Mouse (Mus musculus) forebrain, postnatal 0 days (tissue): ENCODE data around the gene Gm7257. TPM values are rescaled to one million over a fixed set of nuclear protein-coding genes. Genes with fewer than 3 reads are reported as not detected.

Experiments used
- ATAC-seq: fragments of 200-750 bp; cut with Nextera tagmentation; 2 replicates; pipeline ENCODE4 v1.8.0; 2017; ENCODE audit warnings: mild to moderate bottlenecking, moderate library complexity
- DNase-seq: peaks from one replicate; pipeline ENCODE4 v3.0.0-alpha.2; 2015
- H3K27ac ChIP-seq: fragments of 300-500 bp; sonication (generic); 2 replicates; pipeline ENCODE4 v1.5.1; 2014; ENCODE audit warnings: low read depth, mild to moderate bottlenecking, antibody characterized with exemption, low read length, moderate library complexity, mixed read lengths
- H3K27me3 ChIP-seq: fragments of 300-500 bp; sonication (generic); 2 replicates; pipeline ENCODE4 v1.6.1; 2014; ENCODE audit warnings: mild to moderate bottlenecking, low read length, mixed read lengths; ENCODE audit not compliant: insufficient read depth
- H3K36me3 ChIP-seq: fragments of 300-500 bp; sonication (generic); 2 replicates; pipeline ENCODE4 v1.6.1; 2014; ENCODE audit warnings: mild to moderate bottlenecking, moderate library complexity; ENCODE audit not compliant: insufficient read depth
- H3K4me1 ChIP-seq: fragments of 300-500 bp; sonication (generic); 2 replicates; pipeline ENCODE4 v1.6.1; 2014; ENCODE audit warnings: antibody characterized with exemption; ENCODE audit not compliant: insufficient read depth
- H3K4me2 ChIP-seq: fragments of 300-500 bp; sonication (generic); 2 replicates; pipeline ENCODE4 v1.6.1; 2014; ENCODE audit warnings: low read depth, mild to moderate bottlenecking, moderate library complexity
- H3K4me3 ChIP-seq: fragments of 300-500 bp; sonication (generic); 2 replicates; pipeline ENCODE4 v1.5.1; 2014; ENCODE audit warnings: low read depth, low read length, mixed read lengths
- H3K9ac ChIP-seq: fragments of 300-500 bp; sonication (generic); 2 replicates; pipeline ENCODE4 v1.6.1; 2014; ENCODE audit warnings: mild to moderate bottlenecking
- H3K9me3 ChIP-seq: fragments of 300-500 bp; sonication (generic); 2 replicates; pipeline ENCODE4 v1.6.1; 2016; ENCODE audit warnings: low read length
- CTCF ChIP-seq: sonication (generic); IDR thresholded peaks from 2 replicates; pipeline ENCODE4 v1.5.1; 2016; ENCODE audit warnings: antibody characterized with exemption, control low read depth, low read depth
- WGBS: fragments of 180-500 bp; shearing (Covaris S2); extraction: QIAGEN DNeasy Blood & Tissue Kit; methylation state at CpG from one replicate; pipeline ENCODE4 v1.1.7; 2014; 5-methylcytosine and 5-hydroxymethylcytosine counted together
- polyA plus RNA-seq: library from polyadenylated mRNA; unstranded; fragments of >200 nt; fragmentation: Nextera tagmentation; extraction: Ambion mirVana; gene quantifications from 2 replicates; pipeline ENCODE4 v1.2.1, GENCODE M21; 2015
- total RNA-seq: library from RNA; depleted of rRNA; stranded (reverse); fragments of >200 nt; gene quantifications from 2 replicates; pipeline ENCODE4 v1.2.3, GENCODE M21; 2014; rRNA removed

Gm7257 gene
- not detected in 2 replicates for total RNA-seq
- polyA plus RNA-seq, result not detected in 2 replicates

DNA sequence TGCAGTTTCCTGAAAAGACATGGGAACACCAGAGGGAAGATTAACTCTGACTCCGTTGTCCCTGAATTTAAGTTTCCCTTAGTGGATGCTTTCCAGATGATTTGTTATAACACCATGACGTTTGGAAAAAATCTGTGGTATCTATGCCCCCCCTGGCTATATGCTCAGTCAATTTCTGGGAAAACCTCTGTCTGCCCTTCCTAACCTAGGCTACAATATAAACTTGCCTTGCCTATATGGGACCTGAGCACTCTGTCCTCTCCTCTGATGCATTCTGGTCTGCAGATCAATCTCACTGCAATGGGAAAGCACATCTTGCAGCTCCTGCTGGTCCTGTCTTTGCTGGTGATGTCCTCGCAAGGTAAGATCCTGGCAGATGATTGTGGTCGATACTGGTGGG, at the start of gene Gm7257:
Gene Gm7257 (plus strand): TSS at position 301 of the 400 bp plus-strand sequence.
- 75% methylated on average over 4 of the region's 4 CpGs for WGBS
- Histone ChIP-seq H3K4me2 (no peak within 1 kb of the TSS), H3K4me3 (no peak within 1 kb of the TSS), H3K27ac (no peak within 1 kb of the TSS), H3K9ac (no peak within 1 kb of the TSS), H3K4me1 (no peaks in the 10 kb centered on the region), H3K36me3 (no peaks in the 10 kb centered on the region), H3K27me3 (no peaks in the 10 kb centered on the region), H3K9me3 (0 out of 2 replicates have a peak, but pooled peaks cover 4% of the 10 kb centered on the region)
- no peak for DNase-seq
- ATAC-seq, result no peak
- no peak for TF ChIP-seq CTCF

DNA sequence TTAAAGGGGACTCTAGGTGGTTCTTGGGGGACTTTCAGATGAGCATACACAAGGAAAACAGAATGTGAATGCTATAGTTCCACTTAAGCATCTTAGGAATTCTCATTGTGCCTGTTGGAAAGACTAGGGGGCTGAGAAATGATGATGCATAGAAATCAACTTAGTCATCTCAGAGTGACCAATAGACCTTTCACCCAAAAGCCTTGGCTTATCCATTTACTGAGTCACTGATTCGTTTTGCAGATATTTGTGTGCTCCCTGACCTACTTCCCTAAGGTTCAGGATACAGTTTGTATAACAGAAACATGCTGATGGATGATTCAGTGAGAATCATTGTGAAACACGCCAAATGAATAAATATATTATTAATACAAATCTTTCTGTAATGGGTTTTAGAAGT, 28.7 kb upstream of the Gm7257 start:
- no peak overlapping the region for H3K4me2 ChIP-seq
- no peak for TF ChIP-seq CTCF
- no peak overlapping the region for H3K9ac ChIP-seq
- DNase-seq, result no peak
- no peak overlapping the region for H3K4me3 ChIP-seq
- H3K27ac ChIP-seq, result no peak overlapping the region
- no peaks in the 10 kb centered on the region for H3K36me3 ChIP-seq
- H3K9me3 ChIP-seq, result no peaks in the 10 kb centered on the region
- H3K4me1 ChIP-seq, result no peaks in the 10 kb centered on the region
- WGBS, result 56% methylated on average over 2 of the region's 2 CpGs
- H3K27me3 ChIP-seq, result no peaks in the 10 kb centered on the region
- ATAC-seq, result no peak

DNA sequence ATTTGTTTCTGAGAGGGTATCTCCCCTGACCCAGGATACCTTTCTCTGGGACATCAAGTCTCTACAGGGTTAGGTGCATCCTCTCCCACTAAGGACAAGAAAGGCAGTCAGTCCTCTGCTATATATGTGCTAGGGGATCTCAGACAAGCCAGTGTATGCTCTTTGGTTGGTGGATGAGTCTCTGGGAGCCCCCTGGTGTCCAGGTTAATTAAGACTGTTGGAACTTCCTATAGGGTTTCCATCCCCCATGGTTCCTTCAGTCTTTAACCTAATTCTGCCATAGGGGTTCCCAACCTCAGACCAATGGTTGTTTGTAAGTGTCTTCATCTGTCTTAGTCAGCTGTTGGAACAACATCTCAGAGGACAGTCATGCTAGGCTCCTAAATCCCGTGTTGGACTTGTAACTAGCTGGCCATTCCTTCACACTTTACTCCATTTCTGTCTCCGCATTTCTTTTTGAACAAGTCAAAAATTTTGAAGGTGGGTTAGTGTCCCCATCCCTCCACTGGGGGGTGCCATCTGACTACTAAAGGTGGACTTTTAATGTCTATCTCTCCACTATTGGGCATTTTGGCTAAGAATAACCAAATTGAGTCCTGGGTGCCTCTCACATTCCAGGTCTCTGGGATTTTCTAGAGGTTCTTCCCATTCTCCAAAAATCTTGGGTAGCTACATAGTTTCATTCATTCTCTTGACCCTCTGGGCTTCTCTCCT, 3.5 kb downstream of the Gm7257 start:
- no peaks in the 10 kb centered on the region for H3K27me3 ChIP-seq
- no peak overlapping the region for H3K27ac ChIP-seq
- DNase-seq (no peak), ATAC-seq (no peak)
- H3K9ac ChIP-seq, result no peak overlapping the region
- H3K4me3 ChIP-seq, result no peak overlapping the region
- no peaks in the 10 kb centered on the region for H3K36me3 ChIP-seq
- H3K9me3 ChIP-seq, result 0 out of 2 replicates have a peak, but pooled peaks cover 4% of the 10 kb centered on the region
- WGBS, result 42% methylated on average over 2 of the region's 2 CpGs
- TF ChIP-seq CTCF, result no peak
- no peak overlapping the region for H3K4me2 ChIP-seq
- H3K4me1 ChIP-seq, result no peaks in the 10 kb centered on the region

DNA sequence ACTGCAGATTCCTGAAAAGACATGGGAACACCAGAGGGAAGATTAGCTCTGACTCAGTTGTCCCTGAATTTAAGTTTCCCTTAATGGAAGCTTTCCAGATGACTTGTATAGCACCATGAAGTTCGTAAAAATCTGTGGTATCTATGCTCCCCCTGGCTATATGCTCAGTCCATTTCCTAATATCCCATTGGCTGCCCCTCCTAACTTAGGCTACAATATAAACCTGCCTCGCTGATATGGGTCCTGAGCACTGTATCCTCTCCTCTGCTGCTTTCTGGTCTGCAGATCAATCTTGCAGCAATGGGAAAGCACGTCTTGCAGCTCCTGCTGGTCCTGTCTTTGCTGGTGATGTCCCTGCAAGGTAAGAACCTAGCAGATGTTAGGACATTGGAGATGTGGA, 43.7 kb downstream of the Gm7257 start, which contains the start of gene Gm9513:
Gene Gm9513 (plus strand): TSS at position 301 of the 400 bp plus-strand sequence.
- Histone ChIP-seq H3K4me1 (no peaks in the 10 kb centered on the region), H3K27me3 (no peaks in the 10 kb centered on the region)
- WGBS, result 71% methylated on average over 3 of the region's 3 CpGs

More for the DNA sequence above, 43.7 kb downstream of the Gm7257 start, which contains the start of gene Gm9513:
- no peak within 1 kb of the TSS for H3K4me3 ChIP-seq
- no peak for TF ChIP-seq CTCF
- H3K9ac ChIP-seq, result no peak within 1 kb of the TSS
- H3K36me3 ChIP-seq, result no peaks in the 10 kb centered on the region
- no peak within 1 kb of the TSS for H3K4me2 ChIP-seq
- ATAC-seq (no peak), DNase-seq (no peak)
- H3K27ac ChIP-seq, result no peak within 1 kb of the TSS
- peaks cover 4% of the 10 kb centered on the region; the same call in 1 of the 2 replicates for H3K9me3 ChIP-seq

Other genes with a start within 250 kb of the Gm7257 start
- gene Gm9513, start 43.8 kb downstream of the Gm7257 start, total RNA-seq, result not detected in 2 replicates
- gene Gm9513, start 43.8 kb downstream of the Gm7257 start, polyA plus RNA-seq, result not detected in 2 replicates
- not detected in 2 replicates for gene Gm5615, start 110.1 kb downstream of the Gm7257 start, total RNA-seq
- not detected in 2 replicates for gene Gm5615, start 110.1 kb downstream of the Gm7257 start, polyA plus RNA-seq
- not detected in 2 replicates for gene Gm17689, start 150.8 kb downstream of the Gm7257 start, total RNA-seq
- not detected in 2 replicates for gene Gm17689, start 150.8 kb downstream of the Gm7257 start, polyA plus RNA-seq
- gene A630095E13Rik, start 211.5 kb downstream of the Gm7257 start, total RNA-seq, result not detected in 2 replicates
- gene A630095E13Rik, start 211.5 kb downstream of the Gm7257 start, polyA plus RNA-seq, result not detected in 2 replicates